14 mouse cellular contexts compared by ENCODE assay signal in the genomic region with DNA sequence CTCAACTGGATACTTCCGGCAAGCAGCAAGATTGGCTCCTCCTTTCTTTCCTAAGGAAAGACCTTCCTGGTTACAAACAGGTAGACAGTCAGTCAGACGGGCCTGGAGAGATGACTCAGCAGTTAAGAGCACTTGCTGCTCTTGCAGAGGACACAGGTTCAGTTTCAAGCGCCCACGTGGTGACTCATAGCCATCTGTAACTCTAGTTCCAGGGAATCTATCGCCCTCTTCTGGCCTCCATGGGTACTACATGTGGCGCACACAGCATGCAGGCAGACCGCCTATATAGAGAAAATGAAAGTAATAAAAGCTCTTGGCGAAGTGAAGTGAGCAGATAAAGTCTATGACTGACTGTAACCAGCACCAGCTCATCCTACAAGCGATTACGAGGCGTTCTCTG.
DNase-seq lines count a peak whose midpoint lies in the region; ATAC-seq and TF ChIP-seq lines count a peak whose summit lies in the region.
"Had no signal": no experiment of that assay in that cellular context is flagged by ENCODE, and none has a peak within 500 bp of the region (broad histone marks: within the 10 kb centered on the region; RNA-seq: fewer than 3 reads in every experiment).

No protein-coding gene starts in this region.

- WGBS in intestine, postnatal 0 days = 78% methylated on average over 11 of the region's 11 CpGs

- DNase-seq in layer of hippocampus, adult 2 months (ENCODE audit: low spot score in 2 of 2) = no peak
- no peak for DNase-seq in layer of hippocampus, postnatal 36 days
- DNase-seq in A20 (ENCODE audit: low read depth, low spot score) = peak; percentile 24
- no peak for DNase-seq in embryo, embryonic 11 days
- DNase-seq in cerebellum, adult 18-20 months = no peak
- DNase-seq: cerebellum, postnatal 14 days; forebrain, postnatal 0 days; heart, adult 11 months had no signal

- peaks cover 6% of the 10 kb centered on the region for H3K4me1 ChIP-seq in ES-Bruce4 (ENCODE audit: control insufficient read depth, insufficient read depth, low read length)
- H3K4me1 ChIP-seq in intestine, postnatal 0 days (replicated peaks; ENCODE audit: control insufficient read depth, insufficient read depth, low read length) = no peaks in the 10 kb centered on the region

- TF ChIP-seq POLR2A in ES-Bruce4 (IDR thresholded peaks at IDR 0.05; ENCODE audit: insufficient read depth, low read length) = no peak

- peak; percentile 50 for TF ChIP-seq CTCF in layer of hippocampus, adult 2 months (conservative IDR thresholded peaks at IDR 0.05)
- TF ChIP-seq CTCF in ES-Bruce4 (IDR thresholded peaks at IDR 0.05; ENCODE audit: low read depth, low read length) = peak; percentile 75
- TF ChIP-seq CTCF in intestine, postnatal 0 days (IDR thresholded peaks at IDR 0.05; ENCODE audit: low read depth) = peak; percentile 66

- H3K4me2 ChIP-seq in intestine, postnatal 0 days (replicated peaks; ENCODE audit: low read depth) = no peak overlapping the region
- H3K4me2 ChIP-seq: embryonic facial prominence, embryonic 15.5 days; hindbrain, embryonic 13.5 days had no signal

- TF ChIP-seq EP300 in ES-Bruce4 (IDR thresholded peaks at IDR 0.05; ENCODE audit: insufficient read depth, low read depth, low read length) = 0 out of 2 replicates have a peak, but pooled peaks have one; percentile 44

- H3K4me3 ChIP-seq in layer of hippocampus, adult 2 months = no peak overlapping the region
- H3K4me3 ChIP-seq in ES-Bruce4 (ENCODE audit: low read depth, low read length) = no peak overlapping the region
- no peak overlapping the region for H3K4me3 ChIP-seq in intestine, postnatal 0 days (ENCODE audit: low read depth, low read length)
- H3K4me3 ChIP-seq: embryonic facial prominence, embryonic 15.5 days; hindbrain, embryonic 13.5 days; myocyte had no signal

- H3K36me3 ChIP-seq in ES-Bruce4 (ENCODE audit: control insufficient read depth, insufficient read depth, low read length, poor library complexity, severe bottlenecking) = no peaks in the 10 kb centered on the region
- no peaks in the 10 kb centered on the region for H3K36me3 ChIP-seq in intestine, postnatal 0 days (ENCODE audit: control insufficient read depth, insufficient read depth)
- H3K36me3 ChIP-seq: embryonic facial prominence, embryonic 15.5 days; hindbrain, embryonic 13.5 days had no signal

- peak; percentile 65 for ATAC-seq in intestine, postnatal 0 days
- ATAC-seq: forebrain, postnatal 0 days had no signal

- H3K9ac ChIP-seq in ES-Bruce4 (ENCODE audit: low read depth, poor library complexity, severe bottlenecking) = no peak overlapping the region
- H3K9ac ChIP-seq in intestine, postnatal 0 days (ENCODE audit: low read depth, low read length) = no peak overlapping the region
- H3K9ac ChIP-seq: embryonic facial prominence, embryonic 15.5 days; forebrain, postnatal 0 days; hindbrain, embryonic 13.5 days had no signal

- no peak overlapping the region for H3K27ac ChIP-seq in layer of hippocampus, adult 2 months
- peak overlapping the region; percentile 75 for H3K27ac ChIP-seq in ES-Bruce4 (ENCODE audit: insufficient read depth, low read length)
- no peak overlapping the region for H3K27ac ChIP-seq in intestine, postnatal 0 days (ENCODE audit: low read depth, low read length)
- H3K27ac ChIP-seq: embryonic facial prominence, embryonic 15.5 days; hindbrain, embryonic 13.5 days; macrophage had no signal

- no peaks in the 10 kb centered on the region for H3K9me3 ChIP-seq in ES-Bruce4 (replicated peaks; ENCODE audit: control insufficient read depth, insufficient read depth, low read length, poor library complexity, severe bottlenecking)
- no peaks in the 10 kb centered on the region for H3K9me3 ChIP-seq in intestine, postnatal 0 days (ENCODE audit: control insufficient read depth)
- H3K9me3 ChIP-seq: embryonic facial prominence, embryonic 15.5 days had no signal

- H3K27me3 ChIP-seq in ES-Bruce4 (ENCODE audit: control insufficient read depth, insufficient read depth, low read length, poor library complexity, severe bottlenecking) = no peaks in the 10 kb centered on the region
- H3K27me3 ChIP-seq in intestine, postnatal 0 days (replicated peaks; ENCODE audit: control insufficient read depth, insufficient read depth, low read length) = no peaks in the 10 kb centered on the region
- H3K27me3 ChIP-seq: embryonic facial prominence, embryonic 15.5 days had no signal
